23 mouse cellular contexts compared by ENCODE assay signal in genomic region chr5:87538111-87538510, GRCm38 (mm10). TPM values are rescaled to one million over a fixed set of nuclear protein-coding genes. Genes with fewer than 3 reads are reported as not detected.
DNase-seq lines count a peak whose midpoint lies in the region; ATAC-seq and TF ChIP-seq lines count a peak whose summit lies in the region.
"Had no signal": no experiment of that assay in that cellular context is flagged by ENCODE, and none has a peak within 500 bp of the region (broad histone marks: within the 10 kb centered on the region; RNA-seq: fewer than 3 reads in every experiment).

Gene Sult1b1, minus strand, starts transcription at chr5:87538195.

- ATAC-seq in kidney, embryonic 16.5 days (ENCODE audit: low FRiP score, low TSS enrichment) = peak; percentile 37; the same call in 1 of the 2 replicates
- peak; percentile 69; the same call in 1 of the 2 replicates for ATAC-seq in liver, embryonic 16.5 days (ENCODE audit: low read depth)
- peak; percentile 64; the same call in 1 of the 2 replicates for ATAC-seq in liver, postnatal 0 days
- no peak for ATAC-seq in frontal cortex, adult (ENCODE audit: low TSS enrichment)
- ATAC-seq: forebrain, embryonic 14.5 days had no signal

- TF ChIP-seq EP300 in liver, postnatal 0 days (IDR thresholded peaks at IDR 0.05; ENCODE audit: low read depth) = no peak

- H3K9ac ChIP-seq in kidney, embryonic 16.5 days (replicated peaks; ENCODE audit: low read length) = no peak within 1 kb of the TSS
- H3K9ac ChIP-seq in liver, embryonic 16.5 days (ENCODE audit: low read depth, low read length) = no peak within 1 kb of the TSS
- no peak within 1 kb of the TSS for H3K9ac ChIP-seq in liver, postnatal 0 days (replicated peaks)
- H3K9ac ChIP-seq: embryonic facial prominence, embryonic 15.5 days; heart, embryonic 13.5 days had no signal

- H3K27me3 ChIP-seq in kidney, embryonic 16.5 days (ENCODE audit: insufficient read depth, low read length) = no peaks in the 10 kb centered on the region
- H3K27me3 ChIP-seq in liver, embryonic 16.5 days (ENCODE audit: control insufficient read depth, insufficient read depth, low read depth, low read length) = no peaks in the 10 kb centered on the region
- H3K27me3 ChIP-seq in liver, postnatal 0 days (ENCODE audit: insufficient read depth, low read length) = no peaks in the 10 kb centered on the region
- H3K27me3 ChIP-seq: CH12.LX; embryonic facial prominence, embryonic 15.5 days; heart, embryonic 13.5 days had no signal

- H3K4me3 ChIP-seq in kidney, embryonic 16.5 days (ENCODE audit: low read length) = no peak within 1 kb of the TSS
- H3K4me3 ChIP-seq in liver, embryonic 16.5 days (ENCODE audit: low read depth, low read length) = no peak within 1 kb of the TSS
- no peak within 1 kb of the TSS for H3K4me3 ChIP-seq in liver, postnatal 0 days (ENCODE audit: low read depth, low read length)
- H3K4me3 ChIP-seq: embryonic facial prominence, embryonic 15.5 days; erythroblast, embryonic 14.5 days; forebrain, embryonic 10.5 days; heart, embryonic 13.5 days had no signal

- WGBS in kidney, embryonic 16.5 days = 67% methylated on average over 2 of the region's 2 CpGs
- 63% methylated on average over 2 of the region's 2 CpGs for WGBS in liver, embryonic 16.5 days (ENCODE audit: insufficient replicate concordance)
- WGBS in liver, postnatal 0 days (ENCODE audit: insufficient replicate concordance) = 76% methylated on average over 2 of the region's 2 CpGs

- H3K4me1 ChIP-seq in kidney, embryonic 16.5 days (ENCODE audit: insufficient read depth, low read length) = 0 out of 2 replicates have a peak, but pooled peaks cover 6% of the 10 kb centered on the region
- H3K4me1 ChIP-seq in liver, embryonic 16.5 days (ENCODE audit: control insufficient read depth, low read depth, low read length) = no peaks in the 10 kb centered on the region
- H3K4me1 ChIP-seq in liver, postnatal 0 days (ENCODE audit: insufficient read depth) = no peaks in the 10 kb centered on the region
- H3K4me1 ChIP-seq: embryonic facial prominence, embryonic 15.5 days; heart, embryonic 13.5 days had no signal

- DNase-seq in kidney, postnatal 36 days = no peak
- DNase-seq in liver = no peak
- no peak for DNase-seq in liver, postnatal 0 days
- DNase-seq in T-cell, adult 2 months (ENCODE audit: low spot score) = no peak
- DNase-seq: adrenal gland, adult 8-10 months; adrenal gland, postnatal 36 days; cerebellum, adult 8-10 months; cerebellum, postnatal 14 days; embryo, embryonic 11 days; gastrocnemius, postnatal 36 days; heart, adult 11 months; heart, postnatal 36 days had no signal

- no peak within 1 kb of the TSS for H3K4me2 ChIP-seq in kidney, embryonic 16.5 days (replicated peaks; ENCODE audit: low read depth, low read length)
- H3K4me2 ChIP-seq in liver, embryonic 16.5 days (ENCODE audit: low read depth, low read length) = no peak within 1 kb of the TSS
- H3K4me2 ChIP-seq in liver, postnatal 0 days (ENCODE audit: low read depth, low read length) = no peak within 1 kb of the TSS
- H3K4me2 ChIP-seq: embryonic facial prominence, embryonic 15.5 days; heart, embryonic 13.5 days had no signal

- peak within 1 kb of the TSS; percentile 35; the same call in 1 of the 2 replicates for H3K27ac ChIP-seq in kidney, embryonic 16.5 days (ENCODE audit: low read length)
- peak within 1 kb of the TSS; percentile 37; the same call in 1 of the 2 replicates for H3K27ac ChIP-seq in liver, embryonic 16.5 days (ENCODE audit: low read length)
- H3K27ac ChIP-seq in liver, postnatal 0 days (ENCODE audit: low read depth) = peak within 1 kb of the TSS; percentile 85
- H3K27ac ChIP-seq: embryonic facial prominence, embryonic 15.5 days; forebrain, embryonic 10.5 days; heart, embryonic 13.5 days had no signal

- no peaks in the 10 kb centered on the region for H3K36me3 ChIP-seq in kidney, embryonic 16.5 days (ENCODE audit: insufficient read depth, low read length)
- H3K36me3 ChIP-seq in liver, embryonic 16.5 days (ENCODE audit: control insufficient read depth, insufficient read depth) = no peaks in the 10 kb centered on the region
- H3K36me3 ChIP-seq in liver, postnatal 0 days (replicated peaks; ENCODE audit: insufficient read depth, low read length) = no peaks in the 10 kb centered on the region
- H3K36me3 ChIP-seq: embryonic facial prominence, embryonic 15.5 days; forebrain, embryonic 10.5 days; heart, embryonic 13.5 days had no signal

- no peak for TF ChIP-seq CTCF in liver, postnatal 0 days (IDR thresholded peaks at IDR 0.05; ENCODE audit: low read depth)

- no peaks in the 10 kb centered on the region for H3K9me3 ChIP-seq in kidney, embryonic 16.5 days (ENCODE audit: low read length)
- no peaks in the 10 kb centered on the region for H3K9me3 ChIP-seq in liver, embryonic 16.5 days (replicated peaks; ENCODE audit: control insufficient read depth, low read length)
- H3K9me3 ChIP-seq in liver, postnatal 0 days (ENCODE audit: low read length) = no peaks in the 10 kb centered on the region
- H3K9me3 ChIP-seq: embryonic facial prominence, embryonic 15.5 days; forebrain, embryonic 10.5 days; heart, embryonic 13.5 days had no signal

RNA-seq across cellular contexts. Expression of gene Sult1b1, which starts in this region (rescaled TPM):
- polyA plus RNA-seq in kidney, embryonic 16.5 days (2015; fragmentation: Nextera tagmentation; extraction: Ambion mirVana) = 2.1 and 2.3 TPM in 2 replicates
- 1.6 and 1.7 TPM in 2 replicates for polyA plus RNA-seq in liver, embryonic 16.5 days (2015; fragmentation: Nextera tagmentation; extraction: Ambion mirVana)
- polyA plus RNA-seq in liver, postnatal 0 days (2015; fragmentation: Nextera tagmentation; extraction: Ambion mirVana) = 3.7 and 3.9 TPM in 2 replicates
- polyA plus RNA-seq: embryonic facial prominence, embryonic 11.5 days; erythroblast, embryonic 14.5 days; forebrain, embryonic 10.5 days; forebrain, embryonic 14.5 days; heart, embryonic 13.5 days; heart, postnatal 0 days had no signal

Comparison
In these comparisons a context has a peak if more than half of its experiments do, and no peak if none do; other contexts are left out.
1. H3K27ac ChIP-seq: peak in every context shown above with its lines; median percentile 85 in liver, postnatal 0 days; 37 in liver, embryonic 16.5 days; 35 in kidney, embryonic 16.5 days.